Mouse (Mus musculus): ENCODE results near the gene Wars. TPM values are rescaled to one million over a fixed set of nuclear protein-coding genes. Genes with fewer than 3 reads are reported as not detected.

Gene Wars
- polyA plus RNA-seq, 1 experiment from 2014 or later: 34.5 TPM

DNA sequence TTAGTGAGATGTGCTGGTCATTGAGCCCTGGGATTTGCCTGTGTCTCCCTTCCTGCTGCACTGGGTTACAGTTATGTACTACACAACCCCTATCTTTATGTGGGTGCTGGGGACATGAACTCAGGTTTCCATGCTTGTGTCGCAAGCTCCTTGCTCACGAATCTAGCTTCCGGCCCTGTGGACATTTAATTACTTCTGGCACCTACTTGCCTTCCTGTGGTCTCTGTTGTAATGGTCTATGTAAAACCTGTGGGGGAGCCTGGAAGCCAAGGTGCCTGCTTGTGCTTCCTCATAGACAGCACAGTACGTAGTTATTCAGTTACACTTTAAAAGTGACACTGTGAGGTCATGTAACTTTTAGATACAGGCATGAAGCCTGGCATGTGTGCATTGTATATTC is 43.5 kb upstream of the Wars start:
- no peaks in the 10 kb centered on the region for H3K9me3 ChIP-seq (ENCODE audit: control insufficient read depth)
- H3K27ac ChIP-seq (ENCODE audit: low read depth, low read length): no peak overlapping the region
- no peak overlapping the region for H3K4me2 ChIP-seq (replicated peaks; ENCODE audit: low read depth)
- TF ChIP-seq CTCF (IDR thresholded peaks at IDR 0.05; ENCODE audit: low read depth): no peak
- no peak overlapping the region for H3K4me3 ChIP-seq (ENCODE audit: low read depth, low read length)
- no peak for ATAC-seq
- H3K9ac ChIP-seq (ENCODE audit: low read depth, low read length): no peak overlapping the region
- H3K27me3 ChIP-seq (replicated peaks; ENCODE audit: control insufficient read depth, insufficient read depth, low read length): no peaks in the 10 kb centered on the region
- no peaks in the 10 kb centered on the region for H3K4me1 ChIP-seq (replicated peaks; ENCODE audit: control insufficient read depth, insufficient read depth, low read length)
- no peaks in the 10 kb centered on the region for H3K36me3 ChIP-seq (ENCODE audit: control insufficient read depth, insufficient read depth)
- WGBS: 78% methylated on average over 4 of the region's 4 CpGs

DNA sequence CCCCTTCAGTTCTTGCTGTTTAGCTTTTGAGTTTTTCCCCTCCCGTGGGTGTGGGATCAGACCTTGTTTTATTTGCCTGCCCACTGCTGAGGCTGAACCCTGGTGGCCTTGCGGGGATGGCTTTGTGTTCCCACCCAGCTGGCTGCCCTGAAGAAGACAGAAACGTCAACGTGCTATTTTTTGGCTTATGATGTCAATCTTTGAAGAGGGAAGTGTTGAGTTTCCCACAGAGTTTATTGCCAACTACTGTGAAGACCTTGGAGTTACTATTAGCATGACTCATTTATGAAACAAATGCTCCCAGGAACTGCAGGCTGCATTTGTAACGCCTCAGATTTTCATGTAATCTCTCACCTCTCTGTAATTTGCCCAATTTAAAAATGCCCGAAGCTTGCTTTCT is 42.9 kb upstream of the Wars start:
- WGBS: 38% methylated on average over 6 of the region's 6 CpGs
- TF ChIP-seq CTCF (IDR thresholded peaks at IDR 0.05; ENCODE audit: low read depth): no peak
- ATAC-seq: no peak

DNA sequence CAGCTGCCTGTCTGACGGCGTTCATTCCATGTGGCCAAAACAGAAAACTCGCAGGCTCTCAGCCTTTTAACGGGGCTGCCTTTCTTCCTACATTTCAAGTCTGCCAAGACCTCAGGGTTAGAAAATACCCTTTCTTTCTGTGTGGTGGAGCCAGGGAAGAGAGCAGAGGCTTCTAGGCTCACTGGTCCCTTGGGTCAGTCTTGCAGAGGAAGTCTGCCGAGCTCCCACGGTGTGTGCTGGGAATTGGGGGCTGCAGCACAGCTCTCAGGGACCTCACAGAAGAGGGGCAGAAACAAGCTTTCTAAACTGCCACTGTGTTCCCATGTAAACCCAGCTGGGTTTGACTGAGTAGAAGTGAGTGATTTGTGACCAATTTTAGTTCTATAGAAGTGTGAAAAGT is 40.3 kb upstream of the Wars start:
- no peak overlapping the region for H3K4me2 ChIP-seq (replicated peaks; ENCODE audit: low read depth)
- no peak overlapping the region for H3K27ac ChIP-seq (ENCODE audit: low read depth, low read length)
- H3K4me1 ChIP-seq (replicated peaks; ENCODE audit: control insufficient read depth, insufficient read depth, low read length): no peaks in the 10 kb centered on the region
- ATAC-seq: no peak
- WGBS: 80% methylated on average over 6 of the region's 6 CpGs
- no peak for TF ChIP-seq CTCF (IDR thresholded peaks at IDR 0.05; ENCODE audit: low read depth)
- no peaks in the 10 kb centered on the region for H3K27me3 ChIP-seq (replicated peaks; ENCODE audit: control insufficient read depth, insufficient read depth, low read length)
- no peaks in the 10 kb centered on the region for H3K9me3 ChIP-seq (ENCODE audit: control insufficient read depth)
- H3K36me3 ChIP-seq (ENCODE audit: control insufficient read depth, insufficient read depth): no peaks in the 10 kb centered on the region
- no peak overlapping the region for H3K9ac ChIP-seq (ENCODE audit: low read depth, low read length)
- H3K4me3 ChIP-seq (ENCODE audit: low read depth, low read length): no peak overlapping the region

More for the DNA sequence above, 42.9 kb upstream of the Wars start:
- Histone ChIP-seq H3K9me3 (ENCODE audit: control insufficient read depth) (no peaks in the 10 kb centered on the region), H3K27ac (ENCODE audit: low read depth, low read length) (no peak overlapping the region), H3K4me1 (replicated peaks; ENCODE audit: control insufficient read depth, insufficient read depth, low read length) (no peaks in the 10 kb centered on the region), H3K36me3 (ENCODE audit: control insufficient read depth, insufficient read depth) (no peaks in the 10 kb centered on the region), H3K27me3 (replicated peaks; ENCODE audit: control insufficient read depth, insufficient read depth, low read length) (no peaks in the 10 kb centered on the region), H3K4me3 (ENCODE audit: low read depth, low read length) (no peak overlapping the region), H3K4me2 (replicated peaks; ENCODE audit: low read depth) (no peak overlapping the region), H3K9ac (ENCODE audit: low read depth, low read length) (no peak overlapping the region)

DNA sequence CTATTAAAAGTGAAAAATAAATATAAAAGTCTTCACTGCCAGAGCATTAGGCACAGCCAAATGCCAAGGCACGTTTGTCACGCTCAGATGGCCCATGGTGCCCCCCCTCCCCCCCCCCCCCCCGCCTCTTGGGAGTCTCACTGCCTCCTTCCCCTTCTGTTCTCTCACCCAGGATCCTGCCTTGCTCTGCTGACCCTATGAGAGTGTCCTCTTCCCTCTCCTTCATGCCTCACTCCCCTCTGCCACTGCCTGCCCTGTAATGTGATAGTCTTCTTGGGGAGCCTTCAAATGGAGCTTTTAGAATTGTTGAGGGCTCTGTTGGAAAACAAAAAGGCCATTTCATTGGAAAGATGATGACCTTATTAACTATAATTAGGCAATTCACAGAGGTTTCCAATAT is 38.1 kb upstream of the Wars start:
- Histone ChIP-seq H3K9ac (ENCODE audit: low read depth, low read length) (no peak overlapping the region), H3K27ac (ENCODE audit: low read depth, low read length) (no peak overlapping the region), H3K36me3 (ENCODE audit: control insufficient read depth, insufficient read depth) (no peaks in the 10 kb centered on the region), H3K9me3 (ENCODE audit: control insufficient read depth) (no peaks in the 10 kb centered on the region), H3K4me2 (replicated peaks; ENCODE audit: low read depth) (no peak overlapping the region), H3K27me3 (replicated peaks; ENCODE audit: control insufficient read depth, insufficient read depth, low read length) (no peaks in the 10 kb centered on the region), H3K4me1 (replicated peaks; ENCODE audit: control insufficient read depth, insufficient read depth, low read length) (no peaks in the 10 kb centered on the region), H3K4me3 (ENCODE audit: low read depth, low read length) (no peak overlapping the region)
- no peak for TF ChIP-seq CTCF (IDR thresholded peaks at IDR 0.05; ENCODE audit: low read depth)
- WGBS: 61% methylated on average over 2 of the region's 3 CpGs
- no peak for ATAC-seq

DNA sequence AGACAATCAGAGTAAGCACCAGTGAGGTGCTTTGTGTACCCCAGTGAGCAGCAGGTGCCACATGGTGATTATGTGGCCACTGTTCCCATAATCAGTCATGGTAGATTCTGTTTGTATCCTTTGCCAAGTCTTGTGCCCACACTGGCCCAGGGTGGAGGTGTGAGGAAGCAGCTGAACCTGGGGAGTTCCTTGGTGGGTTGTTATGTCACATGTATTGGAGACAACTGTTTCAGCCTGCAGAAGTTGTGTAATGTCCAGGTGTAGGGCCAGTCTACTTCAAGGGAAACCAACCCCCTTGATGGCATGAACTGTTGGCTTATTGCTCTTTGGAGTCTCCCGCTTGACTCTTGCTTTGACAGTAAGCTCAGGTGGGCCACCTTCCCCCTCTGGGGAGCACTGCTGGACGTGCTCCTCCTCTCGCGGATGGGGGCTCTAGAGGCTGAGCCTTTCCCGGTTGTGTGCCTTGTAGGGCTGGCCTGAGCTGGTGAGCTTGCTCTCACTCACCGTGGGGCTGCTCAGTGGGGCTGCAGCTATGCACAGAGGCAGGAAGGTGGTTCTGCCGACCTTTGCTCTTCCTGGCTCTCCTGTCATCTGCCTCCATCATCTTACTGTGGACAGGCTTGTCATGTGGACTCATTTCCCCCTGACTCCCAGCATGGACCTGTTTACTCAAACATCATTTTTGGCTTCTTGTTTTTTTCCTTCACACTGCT is 37.5 kb upstream of the Wars start:
- Histone ChIP-seq H3K4me3 (ENCODE audit: low read depth, low read length) (no peak overlapping the region), H3K27me3 (replicated peaks; ENCODE audit: control insufficient read depth, insufficient read depth, low read length) (no peaks in the 10 kb centered on the region), H3K9me3 (ENCODE audit: control insufficient read depth) (no peaks in the 10 kb centered on the region), H3K9ac (ENCODE audit: low read depth, low read length) (no peak overlapping the region), H3K4me1 (replicated peaks; ENCODE audit: control insufficient read depth, insufficient read depth, low read length) (no peaks in the 10 kb centered on the region), H3K36me3 (ENCODE audit: control insufficient read depth, insufficient read depth) (no peaks in the 10 kb centered on the region), H3K27ac (ENCODE audit: low read depth, low read length) (no peak overlapping the region), H3K4me2 (replicated peaks; ENCODE audit: low read depth) (no peak overlapping the region)
- WGBS: 61% methylated on average over 7 of the region's 7 CpGs
- no peak for ATAC-seq
- TF ChIP-seq CTCF (IDR thresholded peaks at IDR 0.05; ENCODE audit: low read depth): no peak

DNA sequence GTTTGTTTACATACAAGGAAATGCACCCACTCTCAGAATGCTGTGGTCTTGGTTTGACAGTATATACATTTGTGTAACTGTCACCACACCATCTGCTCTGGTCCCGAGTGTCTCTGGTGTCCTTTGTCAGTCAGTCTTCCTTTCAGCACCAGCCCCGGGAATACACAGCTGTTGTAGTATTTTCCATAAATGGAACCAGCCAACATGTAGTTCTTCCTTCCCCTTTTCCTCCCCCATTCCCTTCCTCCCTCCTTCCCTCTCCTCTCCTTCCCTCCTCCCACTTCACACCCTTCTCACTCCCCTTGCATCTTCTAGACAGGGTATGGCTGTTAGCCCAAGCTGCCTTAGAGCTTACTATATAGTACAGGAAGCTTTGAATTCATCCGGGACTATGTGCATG is 35.5 kb upstream of the Wars start:
- WGBS: 65% methylated on average over 3 of the region's 3 CpGs
- no peak for TF ChIP-seq CTCF (IDR thresholded peaks at IDR 0.05; ENCODE audit: low read depth)
- ATAC-seq: no peak

More for the DNA sequence above, 35.5 kb upstream of the Wars start:
- Histone ChIP-seq H3K27me3 (replicated peaks; ENCODE audit: control insufficient read depth, insufficient read depth, low read length) (no peaks in the 10 kb centered on the region), H3K36me3 (ENCODE audit: control insufficient read depth, insufficient read depth) (no peaks in the 10 kb centered on the region), H3K4me2 (replicated peaks; ENCODE audit: low read depth) (no peak overlapping the region), H3K9me3 (ENCODE audit: control insufficient read depth) (no peaks in the 10 kb centered on the region), H3K4me3 (ENCODE audit: low read depth, low read length) (no peak overlapping the region), H3K27ac (ENCODE audit: low read depth, low read length) (no peak overlapping the region), H3K9ac (ENCODE audit: low read depth, low read length) (no peak overlapping the region), H3K4me1 (replicated peaks; ENCODE audit: control insufficient read depth, insufficient read depth, low read length) (no peaks in the 10 kb centered on the region)
